ENCODE assay signal across 7 mouse cellular contexts in genomic region chr2:101600703-101601102, GRCm38 (mm10). TPM values are rescaled to one million over a fixed set of nuclear protein-coding genes. Genes with fewer than 3 reads are reported as not detected.
DNase-seq lines count a peak whose midpoint lies in the region; ATAC-seq and TF ChIP-seq lines count a peak whose summit lies in the region.

No protein-coding gene starts in this region.

- 0 out of 2 replicates have a peak overlapping the region, but pooled peaks have one; percentile 4 for H3K27ac ChIP-seq in midbrain, embryonic 13.5 days
- no peak overlapping the region for H3K27ac ChIP-seq in midbrain, embryonic 11.5 days (ENCODE audit: low read depth, low read length)
- 0 out of 2 replicates have a peak overlapping the region, but pooled peaks have one; percentile 55 for H3K27ac ChIP-seq in forebrain, embryonic 13.5 days
- H3K27ac ChIP-seq in hindbrain, postnatal 0 days, result peak overlapping the region; percentile 2; the same call in 1 of the 2 replicates
- peak overlapping the region; percentile 88 for H3K27ac ChIP-seq in limb, embryonic 12.5 days

- no peak overlapping the region for H3K4me3 ChIP-seq in midbrain, embryonic 13.5 days (replicated peaks)
- H3K4me3 ChIP-seq in midbrain, embryonic 11.5 days (ENCODE audit: low read depth, low read length), result no peak overlapping the region
- H3K4me3 ChIP-seq in forebrain, embryonic 13.5 days, result no peak overlapping the region
- H3K4me3 ChIP-seq in hindbrain, postnatal 0 days (ENCODE audit: low read length), result no peak overlapping the region
- H3K4me3 ChIP-seq in limb, embryonic 12.5 days (replicated peaks), result no peak overlapping the region

- 0 out of 2 replicates have a peak, but pooled peaks cover 2% of the 10 kb centered on the region for H3K36me3 ChIP-seq in midbrain, embryonic 13.5 days
- no peaks in the 10 kb centered on the region for H3K36me3 ChIP-seq in midbrain, embryonic 11.5 days (ENCODE audit: control insufficient read depth, insufficient read depth, low read length)
- no peaks in the 10 kb centered on the region for H3K36me3 ChIP-seq in forebrain, embryonic 13.5 days (ENCODE audit: poor library complexity, severe bottlenecking)
- H3K36me3 ChIP-seq in hindbrain, postnatal 0 days (ENCODE audit: insufficient read depth, low read length), result no peaks in the 10 kb centered on the region
- no peaks in the 10 kb centered on the region; the same call in 1 of the 2 replicates for H3K36me3 ChIP-seq in limb, embryonic 12.5 days

- TF ChIP-seq CTCF in hindbrain, postnatal 0 days (IDR thresholded peaks at IDR 0.05; ENCODE audit: low read depth), result peak; percentile 39

- no peak for DNase-seq in midbrain, embryonic 11.5 days (ENCODE audit: low spot score, missing footprints)
- peak; percentile 76 to 81 for DNase-seq in cerebellum, postnatal 10 days
- DNase-seq in hindbrain, postnatal 0 days (ENCODE audit: low spot score), result peak; percentile 70
- DNase-seq in thymus, postnatal 14 days, result peak; percentile 64

- H3K9ac ChIP-seq in midbrain, embryonic 13.5 days (replicated peaks), result no peak overlapping the region
- no peak overlapping the region for H3K9ac ChIP-seq in midbrain, embryonic 11.5 days (ENCODE audit: low read length)
- no peak overlapping the region for H3K9ac ChIP-seq in forebrain, embryonic 13.5 days
- no peak overlapping the region for H3K9ac ChIP-seq in hindbrain, postnatal 0 days (replicated peaks; ENCODE audit: low read length)
- no peak overlapping the region for H3K9ac ChIP-seq in limb, embryonic 12.5 days (replicated peaks)

- no peak overlapping the region for H3K4me2 ChIP-seq in midbrain, embryonic 13.5 days (replicated peaks)
- H3K4me2 ChIP-seq in midbrain, embryonic 11.5 days, result no peak overlapping the region
- no peak overlapping the region for H3K4me2 ChIP-seq in forebrain, embryonic 13.5 days
- H3K4me2 ChIP-seq in hindbrain, postnatal 0 days (ENCODE audit: low read depth, low read length), result peak overlapping the region; percentile 34
- H3K4me2 ChIP-seq in limb, embryonic 12.5 days, result no peak overlapping the region

- peaks cover 29% of the 10 kb centered on the region for H3K4me1 ChIP-seq in midbrain, embryonic 13.5 days (replicated peaks)
- H3K4me1 ChIP-seq in midbrain, embryonic 11.5 days (ENCODE audit: control insufficient read depth, insufficient read depth, low read length), result peaks cover 7% of the 10 kb centered on the region; the same call in 1 of the 2 replicates
- H3K4me1 ChIP-seq in forebrain, embryonic 13.5 days, result peaks cover 36% of the 10 kb centered on the region
- H3K4me1 ChIP-seq in hindbrain, postnatal 0 days (ENCODE audit: insufficient read depth, low read length), result no peaks in the 10 kb centered on the region; the same call in 1 of the 2 replicates
- H3K4me1 ChIP-seq in limb, embryonic 12.5 days (replicated peaks), result peaks cover 16% of the 10 kb centered on the region

- 0 out of 2 replicates have a peak, but pooled peaks have one; percentile 35 for ATAC-seq in midbrain, embryonic 13.5 days
- no peak for ATAC-seq in midbrain, embryonic 11.5 days (ENCODE audit: low FRiP score)
- ATAC-seq in forebrain, embryonic 13.5 days, result peak; percentile 71
- peak; percentile 64; the same call in 1 of the 2 replicates for ATAC-seq in hindbrain, postnatal 0 days
- ATAC-seq in limb, embryonic 12.5 days (ENCODE audit: insufficient number of reproducible peaks, insufficient read depth, low FRiP score, low TSS enrichment, low read depth), result no peak; the same call in 1 of the 2 replicates

- no peaks in the 10 kb centered on the region for H3K27me3 ChIP-seq in midbrain, embryonic 13.5 days
- no peaks in the 10 kb centered on the region for H3K27me3 ChIP-seq in midbrain, embryonic 11.5 days (ENCODE audit: control insufficient read depth, insufficient read depth, low read length)
- H3K27me3 ChIP-seq in forebrain, embryonic 13.5 days, result no peaks in the 10 kb centered on the region
- no peaks in the 10 kb centered on the region for H3K27me3 ChIP-seq in hindbrain, postnatal 0 days (ENCODE audit: insufficient read depth, low read length)
- H3K27me3 ChIP-seq in limb, embryonic 12.5 days, result no peaks in the 10 kb centered on the region

- no peaks in the 10 kb centered on the region for H3K9me3 ChIP-seq in midbrain, embryonic 13.5 days
- no peaks in the 10 kb centered on the region for H3K9me3 ChIP-seq in midbrain, embryonic 11.5 days (ENCODE audit: control insufficient read depth, low read length)
- no peaks in the 10 kb centered on the region for H3K9me3 ChIP-seq in forebrain, embryonic 13.5 days (replicated peaks)
- H3K9me3 ChIP-seq in hindbrain, postnatal 0 days (ENCODE audit: low read length), result no peaks in the 10 kb centered on the region
- no peaks in the 10 kb centered on the region for H3K9me3 ChIP-seq in limb, embryonic 12.5 days

- WGBS in midbrain, embryonic 13.5 days, result 20% methylated on average over 8 of the region's 8 CpGs
- 39% methylated on average over 8 of the region's 8 CpGs for WGBS in midbrain, embryonic 11.5 days
- WGBS in forebrain, embryonic 13.5 days, result 10% methylated on average over 8 of the region's 8 CpGs
- WGBS in hindbrain, postnatal 0 days, result 17% methylated on average over 8 of the region's 8 CpGs
- 23% methylated on average over 8 of the region's 8 CpGs for WGBS in limb, embryonic 12.5 days

RNA-seq across cellular contexts. Expression of gene Rag2, which starts 23.8 kb away (rescaled TPM):
- not detected in 2 replicates for polyA plus RNA-seq in midbrain, embryonic 13.5 days (2015; fragmentation: Nextera tagmentation; extraction: Ambion mirVana)
- 0.05 TPM in 1 of 2 replicates, not detected in the other for polyA plus RNA-seq in midbrain, embryonic 11.5 days (2014; fragmentation: Nextera tagmentation; extraction: Ambion mirVana)
- polyA plus RNA-seq in forebrain, embryonic 13.5 days (2015; fragmentation: Nextera tagmentation; extraction: Ambion mirVana), result not detected in 2 replicates
- total RNA-seq in hindbrain, postnatal 0 days (2014; rRNA removed), result 0.07 TPM in 1 of 2 replicates, not detected in the other
- polyA plus RNA-seq in hindbrain, postnatal 0 days (2015; fragmentation: Nextera tagmentation; extraction: Ambion mirVana), result not detected in 2 replicates
- not detected in 2 replicates for polyA plus RNA-seq in limb, embryonic 12.5 days (2016; fragmentation: Nextera tagmentation; extraction: Ambion mirVana)

RNA-seq across cellular contexts. Expression of gene Rag1, which starts 48.6 kb away (rescaled TPM):
- 0.05 and 0.14 TPM in 2 replicates for polyA plus RNA-seq in midbrain, embryonic 13.5 days (2015; fragmentation: Nextera tagmentation; extraction: Ambion mirVana)
- polyA plus RNA-seq in midbrain, embryonic 11.5 days (2014; fragmentation: Nextera tagmentation; extraction: Ambion mirVana), result 0.12 TPM in 2 replicates
- polyA plus RNA-seq in forebrain, embryonic 13.5 days (2015; fragmentation: Nextera tagmentation; extraction: Ambion mirVana), result 0.06 and 0.08 TPM in 2 replicates
- 0.36 and 0.37 TPM in 2 replicates for total RNA-seq in hindbrain, postnatal 0 days (2014; rRNA removed)
- polyA plus RNA-seq in hindbrain, postnatal 0 days (2015; fragmentation: Nextera tagmentation; extraction: Ambion mirVana), result 0.08 and 0.11 TPM in 2 replicates
- 0.34 and 0.51 TPM in 2 replicates for polyA plus RNA-seq in limb, embryonic 12.5 days (2016; fragmentation: Nextera tagmentation; extraction: Ambion mirVana)

RNA-seq across cellular contexts. Expression of gene B230118H07Rik, which starts 48.6 kb away (rescaled TPM):
- polyA plus RNA-seq in midbrain, embryonic 13.5 days (2015; fragmentation: Nextera tagmentation; extraction: Ambion mirVana), result 51.5 and 52.4 TPM in 2 replicates
- polyA plus RNA-seq in midbrain, embryonic 11.5 days (2014; fragmentation: Nextera tagmentation; extraction: Ambion mirVana), result 64.4 and 67.8 TPM in 2 replicates
- polyA plus RNA-seq in forebrain, embryonic 13.5 days (2015; fragmentation: Nextera tagmentation; extraction: Ambion mirVana), result 53.6 and 59.0 TPM in 2 replicates
- total RNA-seq in hindbrain, postnatal 0 days (2014; rRNA removed), result 12.6 and 13.3 TPM in 2 replicates
- 57.3 and 59.3 TPM in 2 replicates for polyA plus RNA-seq in hindbrain, postnatal 0 days (2015; fragmentation: Nextera tagmentation; extraction: Ambion mirVana)
- 57.7 and 58.1 TPM in 2 replicates for polyA plus RNA-seq in limb, embryonic 12.5 days (2016; fragmentation: Nextera tagmentation; extraction: Ambion mirVana)

Comparison
In these comparisons a context has a peak if more than half of its experiments do, and no peak if none do; other contexts are left out.
1. ATAC-seq: peak in midbrain, embryonic 13.5 days (single experiment), forebrain, embryonic 13.5 days (single experiment) and hindbrain, postnatal 0 days (single experiment); none in midbrain, embryonic 11.5 days (single experiment) and limb, embryonic 12.5 days (single experiment).